Mouse (Mus musculus): ENCODE measurements around the gene Borcs7. TPM values are rescaled to one million over a fixed set of nuclear protein-coding genes. Genes with fewer than 3 reads are reported as not detected.
"Not testable (repeated sequence)": the region's sequence is repeated elsewhere in the genome, so short reads cannot be mapped to it uniquely, and the experiment has no call there.

Gene Borcs7
- polyA plus RNA-seq, 1 experiment from 2014 or later = 12.5 TPM

DNA sequence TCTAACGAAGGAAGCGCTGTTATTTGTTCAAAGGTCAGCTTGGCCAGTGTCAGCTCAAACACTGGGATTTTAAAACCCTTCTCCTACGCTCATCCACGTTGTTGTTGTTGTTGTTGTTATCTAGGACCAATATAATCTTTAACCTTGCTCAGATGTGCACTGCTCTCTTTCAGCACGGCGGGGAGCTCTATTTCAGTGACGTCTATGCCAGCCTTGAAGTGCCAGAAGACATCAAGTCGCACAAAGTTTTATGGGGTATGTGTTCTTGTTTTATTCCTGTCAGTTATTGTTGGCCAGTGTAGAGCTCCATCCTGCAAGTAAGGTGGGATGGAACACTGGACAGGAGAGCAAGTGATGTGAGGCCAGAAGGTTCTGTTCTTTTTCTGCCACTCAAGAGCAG lies 25.3 kb downstream of the Borcs7 start:
- Histone ChIP-seq H3K27ac (ENCODE audit: low read depth, low read length) (no peak overlapping the region), H3K4me2 (ENCODE audit: low read length) (no peak overlapping the region), H3K4me1 (ENCODE audit: control insufficient read depth, insufficient read depth, low read length) (no peaks in the 10 kb centered on the region), H3K9me3 (replicated peaks; ENCODE audit: control insufficient read depth, low read length) (0 out of 2 replicates have a peak, but pooled peaks cover 2% of the 10 kb centered on the region), H3K27me3 (replicated peaks; ENCODE audit: control insufficient read depth, insufficient read depth, low read length) (no peaks in the 10 kb centered on the region), H3K36me3 (ENCODE audit: control insufficient read depth, insufficient read depth, low read length) (no peaks in the 10 kb centered on the region), H3K4me3 (ENCODE audit: low read depth, low read length) (no peak overlapping the region), H3K9ac (ENCODE audit: low read length) (no peak overlapping the region)
- DNase-seq (ENCODE audit: low spot score) = no peak
- no peak for ATAC-seq
- WGBS = 91% methylated on average over 8 of the region's 8 CpGs

- ATAC-seq = no peak
- Histone ChIP-seq H3K4me1 (ENCODE audit: control insufficient read depth, insufficient read depth, low read length) (no peaks in the 10 kb centered on the region), H3K36me3 (ENCODE audit: control insufficient read depth, insufficient read depth, low read length) (no peaks in the 10 kb centered on the region), H3K27ac (ENCODE audit: low read depth, low read length) (no peak overlapping the region), H3K9me3 (replicated peaks; ENCODE audit: control insufficient read depth, low read length) (0 out of 2 replicates have a peak, but pooled peaks cover 2% of the 10 kb centered on the region), H3K4me3 (ENCODE audit: low read depth, low read length) (no peak overlapping the region), H3K9ac (ENCODE audit: low read length) (no peak overlapping the region), H3K4me2 (ENCODE audit: low read length) (no peak overlapping the region), H3K27me3 (replicated peaks; ENCODE audit: control insufficient read depth, insufficient read depth, low read length) (no peaks in the 10 kb centered on the region)
- 92% methylated on average over 4 of the region's 4 CpGs for WGBS
- no peak for DNase-seq (ENCODE audit: low spot score)
Observed at GRCm38 (mm10) chr19:46718150-46718549, 28.4 kb downstream of the Borcs7 start.

DNA sequence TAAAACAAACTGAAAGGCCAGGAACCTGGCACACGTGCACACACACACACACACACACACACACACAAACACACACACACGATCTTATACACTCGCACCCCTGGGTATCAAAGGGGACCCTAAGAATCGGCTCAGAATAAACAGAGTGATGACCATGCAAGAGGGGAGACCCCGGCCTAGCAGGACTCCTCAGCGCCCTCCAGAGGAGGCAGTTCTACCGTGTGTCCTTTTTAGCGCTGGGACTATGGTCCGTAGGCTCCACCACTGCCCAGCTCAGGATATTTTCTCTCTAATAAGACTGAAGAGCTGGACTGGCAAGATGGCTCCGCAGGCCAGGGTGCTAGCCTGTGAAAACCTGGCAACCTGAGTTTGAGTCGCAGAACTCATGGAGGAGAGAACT lies 34.7 kb downstream of the Borcs7 start:
- Histone ChIP-seq H3K9ac (ENCODE audit: low read length) (no peak overlapping the region), H3K4me1 (ENCODE audit: control insufficient read depth, insufficient read depth, low read length) (no peaks in the 10 kb centered on the region), H3K27me3 (replicated peaks; ENCODE audit: control insufficient read depth, insufficient read depth, low read length) (no peaks in the 10 kb centered on the region), H3K4me3 (ENCODE audit: low read depth, low read length) (no peak overlapping the region), H3K9me3 (replicated peaks; ENCODE audit: control insufficient read depth, low read length) (no peaks in the 10 kb centered on the region), H3K4me2 (ENCODE audit: low read length) (no peak overlapping the region), H3K36me3 (ENCODE audit: control insufficient read depth, insufficient read depth, low read length) (no peaks in the 10 kb centered on the region), H3K27ac (ENCODE audit: low read depth, low read length) (no peak overlapping the region)
- DNase-seq (ENCODE audit: low spot score) = no peak
- no peak for ATAC-seq
- WGBS = 75% methylated on average over 11 of the region's 11 CpGs

- Histone ChIP-seq H3K4me1 (ENCODE audit: control insufficient read depth, insufficient read depth, low read length) (no peaks in the 10 kb centered on the region), H3K4me2 (ENCODE audit: low read length) (no peak overlapping the region), H3K9me3 (replicated peaks; ENCODE audit: control insufficient read depth, low read length) (no peaks in the 10 kb centered on the region), H3K36me3 (ENCODE audit: control insufficient read depth, insufficient read depth, low read length) (no peaks in the 10 kb centered on the region), H3K27me3 (replicated peaks; ENCODE audit: control insufficient read depth, insufficient read depth, low read length) (no peaks in the 10 kb centered on the region), H3K27ac (ENCODE audit: low read depth, low read length) (no peak overlapping the region), H3K4me3 (ENCODE audit: low read depth, low read length) (no peak overlapping the region), H3K9ac (ENCODE audit: low read length) (no peak overlapping the region)
- ATAC-seq = no peak
- no peak for DNase-seq (ENCODE audit: low spot score)
- 97% methylated on average over 8 of the region's 8 CpGs for WGBS
Observed at GRCm38 (mm10) chr19:46726142-46726541, 36.4 kb downstream of the Borcs7 start.

- Histone ChIP-seq H3K9me3 (replicated peaks; ENCODE audit: control insufficient read depth, low read length) (no peaks in the 10 kb centered on the region), H3K27me3 (replicated peaks; ENCODE audit: control insufficient read depth, insufficient read depth, low read length) (no peaks in the 10 kb centered on the region), H3K9ac (ENCODE audit: low read length) (no peak overlapping the region), H3K4me1 (ENCODE audit: control insufficient read depth, insufficient read depth, low read length) (no peaks in the 10 kb centered on the region), H3K36me3 (ENCODE audit: control insufficient read depth, insufficient read depth, low read length) (no peaks in the 10 kb centered on the region), H3K27ac (ENCODE audit: low read depth, low read length) (no peak overlapping the region; the same call in 1 of the 2 replicates), H3K4me3 (ENCODE audit: low read depth, low read length) (no peak overlapping the region), H3K4me2 (ENCODE audit: low read length) (no peak overlapping the region)
- ATAC-seq (no peak), DNase-seq (ENCODE audit: low spot score) (peak; percentile 44)
- WGBS = 56% methylated on average over 8 of the region's 8 CpGs
Observed at GRCm38 (mm10) chr19:46727140-46727736, 37.5 kb downstream of the Borcs7 start.

DNA sequence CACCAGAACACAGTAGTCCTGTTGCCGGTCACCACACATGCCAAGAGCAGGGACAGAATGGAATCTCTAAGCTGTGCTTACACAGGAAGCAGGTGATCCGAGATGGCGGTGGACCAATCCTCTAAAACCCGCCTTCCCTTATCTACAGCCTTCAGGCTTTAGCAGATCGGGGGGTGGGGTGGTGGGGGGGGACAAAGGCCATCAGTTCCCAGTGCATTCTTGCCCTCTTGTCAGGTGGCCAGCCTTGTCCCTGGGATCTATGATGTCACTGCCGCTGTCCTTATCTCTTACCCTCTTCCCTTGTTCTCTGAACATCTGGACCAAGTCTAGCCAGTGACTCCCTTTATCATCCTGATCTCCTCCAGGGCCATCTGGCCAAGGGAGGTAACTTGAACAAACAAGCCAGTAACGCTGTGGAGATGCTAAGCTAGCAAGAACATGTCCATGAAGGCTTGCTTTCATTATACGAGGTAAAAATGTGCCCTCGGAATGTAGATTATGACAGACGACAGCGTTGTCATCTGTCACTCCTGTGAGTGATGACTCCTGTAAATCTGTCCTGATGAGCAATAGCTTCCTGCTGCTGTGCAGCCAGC lies 38.3 kb downstream of the Borcs7 start:
- Histone ChIP-seq H3K4me3 (ENCODE audit: low read depth, low read length) (no peak overlapping the region), H3K9me3 (replicated peaks; ENCODE audit: control insufficient read depth, low read length) (no peaks in the 10 kb centered on the region), H3K4me1 (ENCODE audit: control insufficient read depth, insufficient read depth, low read length) (no peaks in the 10 kb centered on the region), H3K9ac (ENCODE audit: low read length) (no peak overlapping the region), H3K36me3 (ENCODE audit: control insufficient read depth, insufficient read depth, low read length) (no peaks in the 10 kb centered on the region), H3K27me3 (replicated peaks; ENCODE audit: control insufficient read depth, insufficient read depth, low read length) (no peaks in the 10 kb centered on the region), H3K4me2 (ENCODE audit: low read length) (no peak overlapping the region), H3K27ac (ENCODE audit: low read depth, low read length) (no peak overlapping the region)
- WGBS = 82% methylated on average over 11 of the region's 11 CpGs
- ATAC-seq (no peak), DNase-seq (ENCODE audit: low spot score) (no peak)

- H3K4me1 ChIP-seq (ENCODE audit: control insufficient read depth, insufficient read depth, low read length) = no peaks in the 10 kb centered on the region
- no peaks in the 10 kb centered on the region for H3K27me3 ChIP-seq (replicated peaks; ENCODE audit: control insufficient read depth, insufficient read depth, low read length)
- no peaks in the 10 kb centered on the region for H3K36me3 ChIP-seq (ENCODE audit: control insufficient read depth, insufficient read depth, low read length)
- ATAC-seq (no peak), DNase-seq (ENCODE audit: low spot score) (no peak)
- no peak overlapping the region for H3K9ac ChIP-seq (ENCODE audit: low read length)
- H3K4me2 ChIP-seq (ENCODE audit: low read length) = no peak overlapping the region
- H3K4me3 ChIP-seq (ENCODE audit: low read depth, low read length) = no peak overlapping the region
- WGBS = 86% methylated on average over 3 of the region's 3 CpGs
- H3K27ac ChIP-seq (ENCODE audit: low read depth, low read length) = no peak overlapping the region
- no peaks in the 10 kb centered on the region for H3K9me3 ChIP-seq (replicated peaks; ENCODE audit: control insufficient read depth, low read length)
Observed at GRCm38 (mm10) chr19:46728909-46729308, 39.2 kb downstream of the Borcs7 start.

GRCm38 (mm10) chr19:46731351-46731750 lies 41.6 kb downstream of the Borcs7 start:
- no peaks in the 10 kb centered on the region for H3K36me3 ChIP-seq (ENCODE audit: control insufficient read depth, insufficient read depth, low read length)
- no peaks in the 10 kb centered on the region for H3K9me3 ChIP-seq (replicated peaks; ENCODE audit: control insufficient read depth, low read length)
- no peaks in the 10 kb centered on the region for H3K4me1 ChIP-seq (ENCODE audit: control insufficient read depth, insufficient read depth, low read length)
- no peaks in the 10 kb centered on the region for H3K27me3 ChIP-seq (replicated peaks; ENCODE audit: control insufficient read depth, insufficient read depth, low read length)
- 91% methylated on average over 10 of the region's 10 CpGs for WGBS
- no peak for DNase-seq (ENCODE audit: low spot score)
- H3K9ac ChIP-seq (ENCODE audit: low read length) = no peak overlapping the region
- ATAC-seq = no peak
- no peak overlapping the region for H3K27ac ChIP-seq (ENCODE audit: low read depth, low read length)
- no peak overlapping the region for H3K4me3 ChIP-seq (ENCODE audit: low read depth, low read length)
- no peak overlapping the region for H3K4me2 ChIP-seq (ENCODE audit: low read length)

- not testable (repeated sequence) for H3K4me2 ChIP-seq (ENCODE audit: low read length); H3K36me3 ChIP-seq (ENCODE audit: control insufficient read depth, insufficient read depth, low read length); H3K9ac ChIP-seq (ENCODE audit: low read length); H3K27me3 ChIP-seq (replicated peaks; ENCODE audit: control insufficient read depth, insufficient read depth, low read length); ATAC-seq; H3K27ac ChIP-seq (ENCODE audit: low read depth, low read length); H3K4me1 ChIP-seq (ENCODE audit: control insufficient read depth, insufficient read depth, low read length); H3K9me3 ChIP-seq (replicated peaks; ENCODE audit: control insufficient read depth, low read length); H3K4me3 ChIP-seq (ENCODE audit: low read depth, low read length); DNase-seq (ENCODE audit: low spot score)
- WGBS = 96% methylated on average over 5 of the region's 5 CpGs
Observed at GRCm38 (mm10) chr19:46732673-46733072, 43.0 kb downstream of the Borcs7 start.

Measured in forebrain, embryonic 14.5 days (tissue).